Mouse (Mus musculus) fat pad, adult 2 months (tissue): ENCODE results near the gene Calhm1.
"Not testable (repeated sequence)": the region's sequence is repeated elsewhere in the genome, so short reads cannot be mapped to it uniquely, and the experiment has no call there.

Source experiments
- DNase-seq: peaks from one replicate; pipeline ENCODE4 v3.0.0-alpha.2; 2011; ENCODE audit warnings: low read depth, low spot score; ENCODE audit errors: extremely low read depth

Gene Calhm1

GRCm38 (mm10) chr19:47153767-47154166 lies 9.7 kb upstream of the Calhm1 start:
- DNase-seq = no peak

- DNase-seq = no peak
Observed at GRCm38 (mm10) chr19:47152062-47152369, 8.0 kb upstream of the Calhm1 start.

DNA sequence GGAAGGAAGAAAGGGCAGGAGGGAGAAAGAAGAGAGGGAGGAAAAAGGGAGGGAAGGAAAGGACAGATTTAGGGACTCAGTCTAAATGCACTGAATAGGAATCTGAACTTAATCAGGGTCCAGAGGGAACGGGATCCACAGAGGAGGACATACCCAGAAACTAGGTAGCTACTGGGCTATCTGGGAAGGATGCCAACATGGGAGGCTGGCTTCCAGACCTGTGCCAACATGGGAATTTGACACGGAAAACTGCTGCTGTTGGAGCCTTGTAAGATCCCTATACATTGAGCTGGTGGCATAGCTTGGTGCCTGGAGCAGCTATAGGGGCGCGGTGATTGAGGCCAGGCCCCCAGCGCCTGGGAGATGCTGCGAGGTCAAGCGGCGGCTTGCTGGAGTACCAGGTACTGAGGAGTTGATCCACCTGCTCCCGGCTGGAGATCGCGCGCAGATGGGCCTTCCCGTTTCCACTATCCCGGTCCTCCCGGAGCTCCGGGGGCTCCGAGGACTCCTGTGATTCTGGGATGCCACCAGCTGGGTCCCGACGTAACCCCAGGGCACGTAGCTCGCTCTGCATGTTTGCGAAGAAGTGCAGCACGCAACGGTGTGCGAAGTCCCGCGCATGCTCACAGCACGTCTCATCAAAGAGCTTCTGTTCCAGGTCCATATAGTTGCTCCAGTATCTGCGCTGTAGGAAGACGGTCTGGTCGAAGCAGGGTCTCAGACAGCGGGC lies 7.4 kb upstream of the Calhm1 start:
- DNase-seq = no peak

DNA sequence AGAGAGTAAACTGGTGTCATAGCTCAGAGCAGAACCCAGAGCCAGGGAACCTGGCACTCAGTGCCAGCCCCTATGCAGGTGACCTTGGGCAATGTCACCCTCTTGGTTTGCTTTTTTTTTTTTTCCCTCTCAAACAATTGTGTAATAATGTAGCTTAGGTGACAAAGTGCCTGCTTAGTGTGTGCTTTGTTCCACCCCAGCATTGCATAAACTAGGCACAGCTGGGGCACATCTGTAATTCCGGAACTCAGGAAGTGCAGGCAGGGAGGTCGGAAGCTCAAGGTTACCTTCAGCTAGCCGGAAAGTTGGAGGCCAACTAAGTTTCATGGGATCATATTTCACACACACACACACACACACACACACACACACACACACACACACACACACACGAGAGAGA lies 5.8 kb upstream of the Calhm1 start:
- DNase-seq = no peak

- no peak for DNase-seq
Observed at GRCm38 (mm10) chr19:47148267-47148847, 4.3 kb upstream of the Calhm1 start.

GRCm38 (mm10) chr19:47142438-47142837 lies 1.6 kb downstream of the Calhm1 start:
- DNase-seq = no peak

DNA sequence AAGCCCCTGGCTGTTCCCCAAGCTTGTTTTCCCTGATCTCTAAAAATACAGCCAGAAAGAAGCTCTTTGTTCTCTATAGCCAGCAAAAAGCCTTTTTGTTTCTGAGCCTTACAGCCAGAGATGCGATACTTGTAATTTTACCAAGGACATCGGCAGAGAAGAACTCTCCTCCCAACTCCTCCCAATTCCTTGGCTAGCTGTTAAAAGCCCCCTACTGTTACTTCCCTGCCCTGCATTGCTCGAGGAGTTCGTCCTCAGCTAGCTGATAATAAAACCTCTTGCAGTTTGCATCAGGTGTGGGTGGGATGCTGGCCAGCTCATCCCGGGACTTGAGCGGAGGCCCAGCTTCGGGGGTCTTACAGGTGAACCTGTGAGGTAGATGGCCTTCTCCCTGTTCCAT lies 4.4 kb downstream of the Calhm1 start:
- DNase-seq = not testable (repeated sequence)

GRCm38 (mm10) chr19:47137771-47138421 lies 6.2 kb downstream of the Calhm1 start, which contains the start of gene Calhm2:
Gene Calhm2, minus strand, starts transcription at chr19:47138294.
- no peak for DNase-seq

DNA sequence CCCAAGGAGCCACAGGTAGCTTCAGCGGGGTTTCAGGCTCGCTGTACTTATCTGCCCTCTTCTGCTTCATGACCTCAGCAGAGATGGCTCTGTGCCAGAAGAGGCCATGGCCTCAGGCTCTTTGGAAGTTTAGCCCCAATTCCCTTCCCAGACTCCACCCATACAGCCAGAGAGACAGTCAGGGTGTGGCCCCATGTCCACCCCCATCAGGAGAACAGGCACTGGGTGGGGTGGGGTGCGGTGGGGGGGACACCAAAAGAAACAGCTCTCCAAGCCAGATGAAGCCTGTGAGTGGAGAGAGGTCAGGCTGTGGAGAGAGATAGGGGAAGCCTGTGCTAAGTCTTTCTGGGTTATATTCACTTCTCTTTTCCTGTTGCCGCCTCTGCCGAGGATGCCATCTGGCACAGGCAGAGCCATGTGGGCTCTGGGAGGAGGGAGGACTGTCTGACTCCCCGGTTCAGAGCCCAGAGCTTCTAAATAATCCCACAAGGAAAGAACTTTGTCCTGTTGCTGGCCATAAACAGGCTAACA lies 6.9 kb downstream of the Calhm1 start:
- DNase-seq = no peak

DNA sequence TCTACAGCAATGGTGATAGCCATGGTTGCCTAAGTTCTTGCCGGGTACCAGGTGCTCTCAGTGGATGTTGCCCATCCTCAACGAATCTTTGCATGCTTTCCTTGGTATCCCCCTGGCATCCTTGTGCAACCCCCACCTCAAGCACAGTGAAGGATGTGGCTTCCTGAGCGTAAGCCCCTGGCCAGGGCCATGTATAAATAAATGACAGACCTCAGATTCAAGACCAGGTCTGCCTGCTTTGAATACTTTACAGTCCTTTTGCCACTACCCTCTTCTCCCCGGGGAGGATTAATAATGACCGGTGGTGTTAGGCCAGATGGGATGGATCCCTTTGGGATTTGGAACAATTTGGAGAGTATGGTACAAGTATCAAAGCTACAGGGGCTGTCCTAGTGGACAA lies 7.9 kb downstream of the Calhm1 start:
- no peak for DNase-seq

DNA sequence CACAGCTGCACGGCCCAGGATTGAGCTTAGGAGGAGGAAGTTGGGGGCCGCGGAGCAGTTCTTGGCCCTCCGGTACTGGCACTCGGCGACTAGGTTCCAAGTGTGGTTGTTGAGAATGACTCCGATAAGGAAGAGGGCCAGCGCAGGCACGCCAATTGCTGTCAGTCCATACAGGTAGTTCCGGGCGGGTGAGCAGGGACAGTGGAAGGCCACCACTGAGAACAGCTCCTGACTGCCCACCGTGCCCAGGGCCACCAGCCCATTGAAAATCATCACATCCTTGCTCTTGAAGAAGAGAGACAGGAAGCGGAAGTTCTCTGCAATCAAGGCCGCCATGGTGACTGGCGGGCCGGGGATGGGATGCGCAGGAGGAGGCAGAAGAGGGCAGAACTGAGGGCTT lies 8.5 kb downstream of the Calhm1 start:
- no peak for DNase-seq

DNA sequence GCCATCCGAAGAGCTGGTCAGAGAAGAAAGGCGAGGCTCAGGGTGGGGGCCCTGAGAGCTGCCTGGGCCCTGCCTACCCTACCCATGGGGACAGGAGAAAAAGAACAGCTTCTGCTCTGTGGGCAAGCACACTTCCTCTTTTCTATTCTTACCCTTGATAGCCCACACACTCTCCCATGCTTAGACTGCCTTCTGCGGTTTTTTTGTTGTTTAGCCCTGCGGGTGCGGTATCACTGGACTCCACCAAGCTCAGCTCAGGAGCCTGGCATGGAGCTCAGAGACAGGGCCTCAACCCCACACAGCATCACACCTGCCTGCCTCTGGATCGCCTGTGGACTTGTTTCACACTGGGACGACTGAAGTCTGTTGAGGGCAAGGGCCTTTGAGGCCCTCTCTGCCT lies 10.9 kb downstream of the Calhm1 start:
- DNase-seq = no peak

GRCm38 (mm10) chr19:47130551-47131125 lies 13.4 kb downstream of the Calhm1 start:
- DNase-seq = no peak

- no peak for DNase-seq
Observed at GRCm38 (mm10) chr19:47128835-47129234, 15.2 kb downstream of the Calhm1 start.

DNA sequence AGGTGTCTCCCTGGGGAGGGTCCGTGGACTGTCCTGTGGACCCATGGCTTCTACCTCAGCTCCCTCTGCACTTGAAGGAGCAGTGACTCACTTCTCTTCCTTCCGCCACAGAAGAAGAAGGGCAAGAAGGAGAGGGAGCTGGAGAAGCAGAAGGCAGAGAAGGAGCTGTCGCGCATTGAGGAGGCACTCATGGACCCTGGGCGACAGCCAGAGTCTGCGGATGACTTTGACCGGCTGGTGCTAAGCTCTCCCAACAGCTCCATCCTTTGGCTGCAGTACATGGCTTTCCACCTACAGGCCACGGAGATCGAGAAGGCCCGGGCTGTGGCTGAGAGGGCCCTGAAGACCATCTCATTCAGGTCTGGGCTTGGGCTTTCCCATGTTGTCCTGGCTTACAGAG lies 15.9 kb downstream of the Calhm1 start:
- DNase-seq = no peak

- no peak for DNase-seq
Observed at GRCm38 (mm10) chr19:47122802-47123201, 21.3 kb downstream of the Calhm1 start.

GRCm38 (mm10) chr19:47121054-47121453 lies 23.0 kb downstream of the Calhm1 start:
- no peak for DNase-seq

- DNase-seq = no peak
Observed at GRCm38 (mm10) chr19:47118634-47119033, 25.4 kb downstream of the Calhm1 start.

DNA sequence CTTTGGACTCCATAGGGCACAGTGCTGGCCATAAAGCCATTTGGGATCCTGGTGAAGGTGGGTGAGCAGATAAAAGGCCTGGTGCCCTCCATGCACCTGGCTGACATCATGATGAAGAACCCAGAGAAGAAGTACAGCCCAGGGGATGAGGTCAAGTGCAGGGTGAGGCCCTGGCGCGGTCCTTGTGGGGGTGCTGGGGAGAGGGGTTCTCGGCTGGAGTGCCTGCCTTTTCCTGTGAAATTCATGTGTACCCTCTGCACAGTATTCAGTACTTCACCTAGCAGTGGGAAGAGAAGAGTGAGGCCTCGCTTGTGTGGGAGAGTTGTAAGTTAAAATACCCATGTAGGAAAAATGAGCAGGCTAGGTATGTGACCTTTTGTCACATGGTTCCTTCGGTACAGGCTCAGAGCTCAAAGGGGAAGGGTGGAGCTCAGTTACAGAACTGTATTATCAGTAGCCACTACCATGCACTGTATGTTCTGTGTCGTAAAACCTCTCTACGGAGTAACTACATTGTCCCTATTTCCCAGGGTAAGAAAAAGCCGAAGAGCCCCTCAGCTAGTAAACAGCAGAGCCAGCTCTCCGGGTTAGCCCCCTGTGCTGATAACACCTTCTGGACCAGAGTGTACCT lies 39.3 kb downstream of the Calhm1 start:
- DNase-seq = no peak

DNA sequence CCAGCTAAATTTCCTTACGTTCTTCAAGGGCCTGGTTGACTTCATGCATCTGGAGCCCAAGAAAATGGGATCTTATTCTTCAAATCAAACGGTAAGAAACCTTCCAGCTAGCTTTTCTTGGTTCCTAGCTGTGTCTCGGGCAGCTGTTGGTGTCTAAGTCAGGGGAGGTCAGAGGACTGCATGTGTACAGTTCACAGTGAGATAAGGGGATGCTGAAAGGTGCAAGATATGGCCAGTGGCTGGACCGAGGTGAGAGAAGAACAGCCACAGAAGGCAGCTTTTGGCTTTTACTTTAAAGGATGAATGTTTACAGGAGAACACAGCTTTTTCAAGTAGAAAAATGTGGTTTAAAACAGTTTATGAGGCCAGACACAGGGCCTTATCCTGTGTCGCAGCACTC lies 43.0 kb downstream of the Calhm1 start:
- no peak for DNase-seq
